Mouse (Mus musculus): ENCODE measurements around the gene Nudt1. TPM values are rescaled to one million over a fixed set of nuclear protein-coding genes. Genes with fewer than 3 reads are reported as not detected.

Gene Nudt1
- polyA plus RNA-seq (2014; fragmentation: Nextera tagmentation; extraction: Ambion mirVana): 47.1 and 50.9 TPM in 2 replicates

- WGBS: under 1% methylated on average over 58 of the region's 60 CpGs
- Histone ChIP-seq H3K4me2 (ENCODE audit: low read depth) (peak within 1 kb of the TSS; percentile 69), H3K9ac (ENCODE audit: low read length) (peak within 1 kb of the TSS; percentile 99), H3K27me3 (ENCODE audit: control insufficient read depth, insufficient read depth, low read length) (no peaks in the 10 kb centered on the region), H3K4me3 (ENCODE audit: low read depth, low read length) (peak within 1 kb of the TSS; percentile 95), H3K4me1 (ENCODE audit: control insufficient read depth, insufficient read depth, low read length) (peaks cover 3% of the 10 kb centered on the region; the same call in 1 of the 2 replicates), H3K36me3 (ENCODE audit: control insufficient read depth, insufficient read depth, low read length) (no peaks in the 10 kb centered on the region), H3K9me3 (ENCODE audit: control insufficient read depth, low read length) (no peaks in the 10 kb centered on the region), H3K27ac (ENCODE audit: low read depth, low read length) (peak within 1 kb of the TSS; percentile 72)
- peak; percentile 86 for ATAC-seq (ENCODE audit: insufficient read depth, low FRiP score, low TSS enrichment)
- DNase-seq (ENCODE audit: low spot score): peak; percentile 97
Observed at GRCm38 (mm10) chr5:140321042-140321755, at the start of gene Nudt1, which contains the start of gene Mad1l1. TSS of gene Nudt1 (plus strand) at chr5:140321656. TSS of gene Mad1l1 (minus strand) at chr5:140321552.

- H3K9me3 ChIP-seq (ENCODE audit: control insufficient read depth, low read length): no peaks in the 10 kb centered on the region
- H3K4me3 ChIP-seq (ENCODE audit: low read depth, low read length): no peak overlapping the region
- DNase-seq (ENCODE audit: low spot score): no peak
- no peak overlapping the region for H3K9ac ChIP-seq (ENCODE audit: low read length)
- no peaks in the 10 kb centered on the region; the same call in 1 of the 2 replicates for H3K36me3 ChIP-seq (ENCODE audit: control insufficient read depth, insufficient read depth, low read length)
- H3K4me1 ChIP-seq (ENCODE audit: control insufficient read depth, insufficient read depth, low read length): no peaks in the 10 kb centered on the region
- ATAC-seq (ENCODE audit: insufficient read depth, low FRiP score, low TSS enrichment): no peak
- H3K4me2 ChIP-seq (ENCODE audit: low read depth): no peak overlapping the region
- H3K27ac ChIP-seq (ENCODE audit: low read depth, low read length): no peak overlapping the region
- WGBS: 92% methylated on average over 6 of the region's 6 CpGs
- H3K27me3 ChIP-seq (ENCODE audit: control insufficient read depth, insufficient read depth, low read length): no peaks in the 10 kb centered on the region
Observed at GRCm38 (mm10) chr5:140276779-140277178, 44.7 kb upstream of the Nudt1 start.

GRCm38 (mm10) chr5:140280205-140280604, 41.3 kb upstream of the Nudt1 start:
- H3K9ac ChIP-seq (ENCODE audit: low read length): no peak overlapping the region
- no peaks in the 10 kb centered on the region for H3K9me3 ChIP-seq (ENCODE audit: control insufficient read depth, low read length)
- no peak for DNase-seq (ENCODE audit: low spot score)
- H3K27me3 ChIP-seq (ENCODE audit: control insufficient read depth, insufficient read depth, low read length): no peaks in the 10 kb centered on the region
- 76% methylated on average over 9 of the region's 9 CpGs for WGBS
- H3K36me3 ChIP-seq (ENCODE audit: control insufficient read depth, insufficient read depth, low read length): peaks cover 2% of the 10 kb centered on the region; the same call in 1 of the 2 replicates
- no peaks in the 10 kb centered on the region for H3K4me1 ChIP-seq (ENCODE audit: control insufficient read depth, insufficient read depth, low read length)
- no peak overlapping the region for H3K4me3 ChIP-seq (ENCODE audit: low read depth, low read length)
- no peak overlapping the region for H3K27ac ChIP-seq (ENCODE audit: low read depth, low read length)
- ATAC-seq (ENCODE audit: insufficient read depth, low FRiP score, low TSS enrichment): no peak
- H3K4me2 ChIP-seq (ENCODE audit: low read depth): no peak overlapping the region

- Histone ChIP-seq H3K9ac (ENCODE audit: low read length) (no peak overlapping the region), H3K36me3 (ENCODE audit: control insufficient read depth, insufficient read depth, low read length) (0 out of 2 replicates have a peak, but pooled peaks cover 2% of the 10 kb centered on the region), H3K27me3 (ENCODE audit: control insufficient read depth, insufficient read depth, low read length) (no peaks in the 10 kb centered on the region), H3K9me3 (ENCODE audit: control insufficient read depth, low read length) (no peaks in the 10 kb centered on the region), H3K27ac (ENCODE audit: low read depth, low read length) (no peak overlapping the region), H3K4me3 (ENCODE audit: low read depth, low read length) (no peak overlapping the region), H3K4me1 (ENCODE audit: control insufficient read depth, insufficient read depth, low read length) (no peaks in the 10 kb centered on the region), H3K4me2 (ENCODE audit: low read depth) (no peak overlapping the region)
- DNase-seq (ENCODE audit: low spot score) (no peak), ATAC-seq (ENCODE audit: insufficient read depth, low FRiP score, low TSS enrichment) (no peak)
- WGBS: 85% methylated on average over 8 of the region's 8 CpGs
Observed at GRCm38 (mm10) chr5:140282376-140282775, 39.1 kb upstream of the Nudt1 start.

GRCm38 (mm10) chr5:140282900-140283299, 38.6 kb upstream of the Nudt1 start:
- DNase-seq (ENCODE audit: low spot score) (no peak), ATAC-seq (ENCODE audit: insufficient read depth, low FRiP score, low TSS enrichment) (no peak)
- Histone ChIP-seq H3K9ac (ENCODE audit: low read length) (no peak overlapping the region), H3K4me3 (ENCODE audit: low read depth, low read length) (no peak overlapping the region), H3K4me2 (ENCODE audit: low read depth) (no peak overlapping the region), H3K9me3 (ENCODE audit: control insufficient read depth, low read length) (no peaks in the 10 kb centered on the region), H3K4me1 (ENCODE audit: control insufficient read depth, insufficient read depth, low read length) (no peaks in the 10 kb centered on the region), H3K36me3 (ENCODE audit: control insufficient read depth, insufficient read depth, low read length) (0 out of 2 replicates have a peak, but pooled peaks cover 2% of the 10 kb centered on the region), H3K27ac (ENCODE audit: low read depth, low read length) (no peak overlapping the region), H3K27me3 (ENCODE audit: control insufficient read depth, insufficient read depth, low read length) (no peaks in the 10 kb centered on the region)
- 97% methylated on average over 3 of the region's 3 CpGs for WGBS

GRCm38 (mm10) chr5:140284011-140284410, 37.4 kb upstream of the Nudt1 start:
- WGBS: 95% methylated on average over 2 of the region's 2 CpGs
- peaks cover 2% of the 10 kb centered on the region; the same call in 1 of the 2 replicates for H3K36me3 ChIP-seq (ENCODE audit: control insufficient read depth, insufficient read depth, low read length)

GRCm38 (mm10) chr5:140284761-140285160, 36.7 kb upstream of the Nudt1 start:
- DNase-seq (ENCODE audit: low spot score) (no peak), ATAC-seq (ENCODE audit: insufficient read depth, low FRiP score, low TSS enrichment) (no peak)
- H3K27ac ChIP-seq (ENCODE audit: low read depth, low read length): no peak overlapping the region
- no peaks in the 10 kb centered on the region for H3K9me3 ChIP-seq (ENCODE audit: control insufficient read depth, low read length)
- H3K27me3 ChIP-seq (ENCODE audit: control insufficient read depth, insufficient read depth, low read length): no peaks in the 10 kb centered on the region
- H3K4me2 ChIP-seq (ENCODE audit: low read depth): no peak overlapping the region
- WGBS: 88% methylated on average over 2 of the region's 2 CpGs
- H3K4me1 ChIP-seq (ENCODE audit: control insufficient read depth, insufficient read depth, low read length): no peaks in the 10 kb centered on the region
- H3K36me3 ChIP-seq (ENCODE audit: control insufficient read depth, insufficient read depth, low read length): peaks cover 2% of the 10 kb centered on the region; the same call in 1 of the 2 replicates
- H3K9ac ChIP-seq (ENCODE audit: low read length): no peak overlapping the region
- no peak overlapping the region for H3K4me3 ChIP-seq (ENCODE audit: low read depth, low read length)

More at GRCm38 (mm10) chr5:140284011-140284410, 37.4 kb upstream of the Nudt1 start:
- Histone ChIP-seq H3K27me3 (ENCODE audit: control insufficient read depth, insufficient read depth, low read length) (no peaks in the 10 kb centered on the region), H3K9me3 (ENCODE audit: control insufficient read depth, low read length) (no peaks in the 10 kb centered on the region), H3K4me2 (ENCODE audit: low read depth) (no peak overlapping the region), H3K4me1 (ENCODE audit: control insufficient read depth, insufficient read depth, low read length) (no peaks in the 10 kb centered on the region), H3K27ac (ENCODE audit: low read depth, low read length) (no peak overlapping the region), H3K9ac (ENCODE audit: low read length) (no peak overlapping the region), H3K4me3 (ENCODE audit: low read depth, low read length) (no peak overlapping the region)
- DNase-seq (ENCODE audit: low spot score) (no peak), ATAC-seq (ENCODE audit: insufficient read depth, low FRiP score, low TSS enrichment) (no peak)

GRCm38 (mm10) chr5:140288287-140288686, 33.2 kb upstream of the Nudt1 start:
- 89% methylated on average over 3 of the region's 3 CpGs for WGBS
- no peak for ATAC-seq (ENCODE audit: insufficient read depth, low FRiP score, low TSS enrichment)
- Histone ChIP-seq H3K4me2 (ENCODE audit: low read depth) (no peak overlapping the region), H3K36me3 (ENCODE audit: control insufficient read depth, insufficient read depth, low read length) (peaks cover 6% of the 10 kb centered on the region), H3K27me3 (ENCODE audit: control insufficient read depth, insufficient read depth, low read length) (no peaks in the 10 kb centered on the region), H3K4me3 (ENCODE audit: low read depth, low read length) (no peak overlapping the region), H3K9ac (ENCODE audit: low read length) (no peak overlapping the region), H3K9me3 (ENCODE audit: control insufficient read depth, low read length) (no peaks in the 10 kb centered on the region), H3K27ac (ENCODE audit: low read depth, low read length) (no peak overlapping the region), H3K4me1 (ENCODE audit: control insufficient read depth, insufficient read depth, low read length) (no peaks in the 10 kb centered on the region)
- DNase-seq (ENCODE audit: low spot score): no peak

GRCm38 (mm10) chr5:140289161-140289560, 32.3 kb upstream of the Nudt1 start:
- no peaks in the 10 kb centered on the region for H3K9me3 ChIP-seq (ENCODE audit: control insufficient read depth, low read length)
- H3K4me2 ChIP-seq (ENCODE audit: low read depth): no peak overlapping the region
- H3K27me3 ChIP-seq (ENCODE audit: control insufficient read depth, insufficient read depth, low read length): no peaks in the 10 kb centered on the region
- no peak overlapping the region for H3K4me3 ChIP-seq (ENCODE audit: low read depth, low read length)
- H3K4me1 ChIP-seq (ENCODE audit: control insufficient read depth, insufficient read depth, low read length): no peaks in the 10 kb centered on the region
- ATAC-seq (ENCODE audit: insufficient read depth, low FRiP score, low TSS enrichment) (no peak), DNase-seq (ENCODE audit: low spot score) (no peak)
- 92% methylated on average over 2 of the region's 2 CpGs for WGBS
- no peak overlapping the region for H3K9ac ChIP-seq (ENCODE audit: low read length)
- H3K27ac ChIP-seq (ENCODE audit: low read depth, low read length): no peak overlapping the region
- peaks cover 7% of the 10 kb centered on the region for H3K36me3 ChIP-seq (ENCODE audit: control insufficient read depth, insufficient read depth, low read length)

Data from neural tube, embryonic 11.5 days (tissue).